ENCODE assay signal across 13 mouse cellular contexts in the genomic region with DNA sequence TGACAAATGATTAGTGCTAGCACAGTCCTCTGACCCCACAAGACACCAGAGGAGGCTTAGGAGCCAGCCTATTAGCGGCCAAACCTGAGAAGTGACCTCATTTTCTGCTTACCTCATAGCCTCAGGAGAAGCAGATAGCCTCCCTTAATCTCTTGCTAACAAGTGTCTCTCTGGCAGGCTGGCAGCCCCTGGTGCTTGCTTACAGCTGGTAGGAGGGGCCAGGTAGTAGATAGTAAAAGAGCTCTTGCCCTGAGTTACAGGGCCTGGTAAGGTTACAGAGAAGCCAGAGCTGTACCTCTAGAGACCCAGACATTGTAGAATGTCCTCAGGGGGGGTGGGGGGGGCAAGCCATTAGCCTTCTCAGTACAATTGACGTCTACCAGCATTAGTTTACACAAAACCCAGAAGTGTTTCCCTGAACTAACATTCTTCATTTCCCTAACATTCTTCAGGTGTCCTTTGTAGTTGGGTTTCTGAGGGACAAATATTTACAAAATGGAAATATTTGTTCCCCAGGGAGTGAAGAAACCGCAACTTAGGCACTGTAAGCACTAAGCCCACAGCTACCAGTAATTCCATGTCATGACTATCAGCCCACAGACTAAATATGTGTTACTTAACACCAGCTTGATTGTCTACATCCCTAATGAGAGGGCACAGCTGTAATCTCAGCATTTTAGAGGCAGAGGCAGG. TPM values are rescaled to one million over a fixed set of nuclear protein-coding genes. Genes with fewer than 3 reads are reported as not detected.
A peak's percentile ranks its signal among the peaks of the same experiment; 100 is the strongest.
DNase-seq lines count a peak whose midpoint lies in the region; ATAC-seq and TF ChIP-seq lines count a peak whose summit lies in the region.
"Had no signal": no experiment of that assay in that cellular context is flagged by ENCODE, and none has a peak within 500 bp of the region (broad histone marks: within the 10 kb centered on the region; RNA-seq: fewer than 3 reads in every experiment).

No protein-coding gene starts in this region.

- no peak overlapping the region for H3K4me3 ChIP-seq in gastrocnemius, adult 2 months
- H3K4me3 ChIP-seq in liver, embryonic 13.5 days (replicated peaks), result no peak overlapping the region
- H3K4me3 ChIP-seq: hindbrain, embryonic 13.5 days had no signal

- intact Hi-C loops in gastrocnemius, adult 2 months (cut with DNase I), result no loop called here
- intact Hi-C loops in gastrocnemius, postnatal 14 days (cut with DNase I; ENCODE audit: low total_unique reads), result no loop called here
- intact Hi-C loops in left cerebral cortex, postnatal 36 days (cut with DNase I), result no loop called here

- no peak for TF ChIP-seq CTCF in gastrocnemius, adult 2 months (IDR thresholded peaks at IDR 0.05)

- H3K27me3 ChIP-seq in liver, embryonic 13.5 days, result peaks cover 28% of the 10 kb centered on the region

- peaks cover 80% of the 10 kb centered on the region for H3K4me1 ChIP-seq in liver, embryonic 13.5 days (replicated peaks)

- peak overlapping the region; percentile 44 for H3K4me2 ChIP-seq in liver, embryonic 13.5 days
- H3K4me2 ChIP-seq: hindbrain, embryonic 13.5 days had no signal

- ATAC-seq in erythroid progenitor cell, adult 5-6 weeks (replicated peaks; ENCODE audit: low FRiP score, poor library complexity, severe bottlenecking), result peak; percentile 90
- peak; percentile 95 for ATAC-seq in liver, embryonic 13.5 days (ENCODE audit: low read depth)
- ATAC-seq: forebrain, postnatal 0 days; Patski had no signal

- H3K36me3 ChIP-seq in liver, embryonic 13.5 days, result no peaks in the 10 kb centered on the region
- H3K36me3 ChIP-seq: hindbrain, embryonic 13.5 days had no signal

- H3K9ac ChIP-seq in liver, embryonic 13.5 days, result peak overlapping the region; percentile 46
- H3K9ac ChIP-seq: forebrain, postnatal 0 days; hindbrain, embryonic 13.5 days had no signal

- WGBS in liver, embryonic 13.5 days (ENCODE audit: insufficient replicate concordance), result 43% methylated on average over 3 of the region's 3 CpGs

- peak; percentile 37 for DNase-seq in gastrocnemius, adult 2 months
- DNase-seq in gastrocnemius, postnatal 14 days, result no peak
- peak; percentile 79 for DNase-seq in liver, embryonic 13.5 days
- peak; percentile 34 for DNase-seq in retina, embryonic 14.5 days (ENCODE audit: low spot score)
- DNase-seq in left cerebral cortex, postnatal 36 days (ENCODE audit: low spot score in 2 of 2), result no peak
- no peak for DNase-seq in urinary bladder, postnatal 25 days (ENCODE audit: low spot score)
- no peak for DNase-seq in layer of hippocampus, adult 8-10 months (ENCODE audit: low spot score in 2 of 2)
- DNase-seq: forebrain, postnatal 0 days; kidney, postnatal 36 days had no signal

- no peaks in the 10 kb centered on the region for H3K9me3 ChIP-seq in liver, embryonic 13.5 days (replicated peaks)
- H3K9me3 ChIP-seq: hindbrain, embryonic 13.5 days had no signal

- peak overlapping the region; percentile 73 for H3K27ac ChIP-seq in gastrocnemius, adult 2 months
- H3K27ac ChIP-seq in liver, embryonic 13.5 days, result peak overlapping the region; percentile 87
- H3K27ac ChIP-seq: hindbrain, embryonic 13.5 days had no signal

RNA-seq across cellular contexts. Expression of a gene that starts 5.0 kb away (rescaled TPM):
- total RNA-seq in gastrocnemius, adult 2 months (2021), result 1 to 10 TPM; 2.9 to 4.5 TPM
- 1 to 10 TPM; 5.7 to 8.8 TPM for total RNA-seq in gastrocnemius, postnatal 14 days (2021)
- not detected in 2 replicates for total RNA-seq in erythroid progenitor cell, adult 5-6 weeks (2015; ENCODE audit: low replicate concordance)
- total RNA-seq in erythroid progenitor cell, adult 5-6 weeks (2017; ENCODE audit: low replicate concordance), result not detected in 2 replicates
- polyA plus RNA-seq in liver, embryonic 13.5 days (2015; fragmentation: Nextera tagmentation; extraction: Ambion mirVana), result 0.31 and 0.35 TPM in 2 replicates
- total RNA-seq in left cerebral cortex, postnatal 36 days (2021), result 100 to 1,000 TPM in 1 of 2 experiments, 10 to 100 TPM in 1; 95.7 to 106 TPM
- total RNA-seq in layer of hippocampus, adult 8-10 months (2022), result 10 to 100 TPM; 69.6 to 79.1 (median 72.2) TPM
- total RNA-seq: monocyte, adult 5-6 weeks had no signal

RNA-seq across cellular contexts. Expression of a gene that starts 12.0 kb away (rescaled TPM):
- 10 to 100 TPM; 10.7 to 10.9 TPM for total RNA-seq in gastrocnemius, adult 2 months (2021)
- total RNA-seq in gastrocnemius, postnatal 14 days (2021), result 1 to 10 TPM; 6.7 to 7.6 TPM
- 21.3 and 28.1 TPM in 2 replicates for total RNA-seq in erythroid progenitor cell, adult 5-6 weeks (2015; ENCODE audit: low replicate concordance)
- total RNA-seq in erythroid progenitor cell, adult 5-6 weeks (2017; ENCODE audit: low replicate concordance), result 25.4 and 33.1 TPM in 2 replicates
- 24.8 and 28.9 TPM in 2 replicates for polyA plus RNA-seq in liver, embryonic 13.5 days (2015; fragmentation: Nextera tagmentation; extraction: Ambion mirVana)
- 10 to 100 TPM; 11.1 to 11.3 TPM for total RNA-seq in left cerebral cortex, postnatal 36 days (2021)
- 10 to 100 TPM; 12.6 to 13.5 (median 13.1) TPM for total RNA-seq in layer of hippocampus, adult 8-10 months (2022)

Comparison
In these comparisons a context has a peak if more than half of its experiments do, and no peak if none do; other contexts are left out.
1. DNase-seq: peak in gastrocnemius, adult 2 months (single experiment), liver, embryonic 13.5 days (single experiment) and retina, embryonic 14.5 days (single experiment); none in gastrocnemius, postnatal 14 days (single experiment), left cerebral cortex, postnatal 36 days (0 of 2), urinary bladder, postnatal 25 days (single experiment) and layer of hippocampus, adult 8-10 months (0 of 2).
2. RNA of a gene that starts 5.0 kb away (total RNA-seq): 95.7 to 106 TPM in left cerebral cortex, postnatal 36 days and 69.6 to 79.1 TPM in layer of hippocampus, adult 8-10 months; 5.7 to 8.8 TPM in gastrocnemius, postnatal 14 days, 2.9 to 4.5 TPM in gastrocnemius, adult 2 months and not detected in erythroid progenitor cell, adult 5-6 weeks; every median in the first group is over 4 times any median in the second.